Mouse (Mus musculus): ENCODE measurements around the gene Fam135a. TPM values are rescaled to one million over a fixed set of nuclear protein-coding genes. Genes with fewer than 3 reads are reported as not detected.

The Fam135a gene
- total and polyA plus RNA-seq, 2 experiments = 6.7 to 20.1 TPM

GRCm38 (mm10) chr1:23968027-23968725, 132.0 kb downstream of the Fam135a start:
- no peaks in the 10 kb centered on the region for H3K79me2 ChIP-seq (ENCODE audit: control insufficient read depth, insufficient read depth, low read length)
- H3K4me3 ChIP-seq (ENCODE audit: insufficient read depth, low read depth, low read length) = no peak overlapping the region
- H3K27me3 ChIP-seq (ENCODE audit: control insufficient read depth, insufficient read depth, low read length) = no peaks in the 10 kb centered on the region
- TF ChIP-seq POLR2A (IDR thresholded peaks at IDR 0.05; ENCODE audit: extremely low read depth, insufficient read depth, low read length) (no peak), CTCF (IDR thresholded peaks at IDR 0.05; ENCODE audit: low read depth, low read length) (no peak)
- H3K9ac ChIP-seq (ENCODE audit: low read depth, low read length) = no peak overlapping the region
- H3K36me3 ChIP-seq (ENCODE audit: control insufficient read depth, insufficient read depth, low read length) = no peaks in the 10 kb centered on the region
- 88% methylated on average over 9 of the region's 9 CpGs for WGBS
- H3K4me1 ChIP-seq (ENCODE audit: control insufficient read depth, insufficient read depth, low read length) = no peaks in the 10 kb centered on the region
- no peak overlapping the region for H3K27ac ChIP-seq (replicated peaks; ENCODE audit: insufficient read depth, low read depth, low read length)
- DNase-seq (ENCODE audit: extremely low read depth, low read depth, low spot score) = no peak

- H3K27ac ChIP-seq (replicated peaks; ENCODE audit: insufficient read depth, low read depth, low read length) = no peak overlapping the region
- no peak for DNase-seq (ENCODE audit: extremely low read depth, low read depth, low spot score)
Observed at GRCm38 (mm10) chr1:23966226-23966625, 133.9 kb downstream of the Fam135a start.

More at GRCm38 (mm10) chr1:23966226-23966625, 133.9 kb downstream of the Fam135a start:
- H3K4me3 ChIP-seq (ENCODE audit: insufficient read depth, low read depth, low read length) = no peak overlapping the region
- H3K4me1 ChIP-seq (ENCODE audit: control insufficient read depth, insufficient read depth, low read length) = no peaks in the 10 kb centered on the region
- no peak overlapping the region for H3K9ac ChIP-seq (ENCODE audit: low read depth, low read length)
- 66% methylated on average over 1 of the region's 1 CpGs for WGBS
- H3K27me3 ChIP-seq (ENCODE audit: control insufficient read depth, insufficient read depth, low read length) = no peaks in the 10 kb centered on the region
- H3K79me2 ChIP-seq (ENCODE audit: control insufficient read depth, insufficient read depth, low read length) = no peaks in the 10 kb centered on the region
- no peaks in the 10 kb centered on the region for H3K36me3 ChIP-seq (ENCODE audit: control insufficient read depth, insufficient read depth, low read length)
- TF ChIP-seq POLR2A (IDR thresholded peaks at IDR 0.05; ENCODE audit: extremely low read depth, insufficient read depth, low read length) = no peak
- TF ChIP-seq CTCF (IDR thresholded peaks at IDR 0.05; ENCODE audit: low read depth, low read length) = no peak

Other genes starting within 250 kb of the Fam135a start
- gene Smap1, start 178.0 kb downstream of the Fam135a start, total RNA-seq (2014; rRNA removed) = 11.2 and 18.4 TPM in 2 replicates
- 14.4 and 19.1 TPM in 2 replicates for gene Smap1, start 178.0 kb downstream of the Fam135a start, polyA plus RNA-seq (2012; rRNA removed)
- gene Sdhaf4, start 94.7 kb downstream of the Fam135a start, total RNA-seq (2014; rRNA removed) = 47.4 and 53.3 TPM in 2 replicates
- gene Sdhaf4, start 94.7 kb downstream of the Fam135a start, polyA plus RNA-seq (2012; rRNA removed) = 8.9 and 10.5 TPM in 2 replicates
- not detected in 2 replicates for gene Col9a1, start 77.3 kb upstream of the Fam135a start, total RNA-seq (2014; rRNA removed)
- gene Col9a1, start 77.3 kb upstream of the Fam135a start, polyA plus RNA-seq (2012; rRNA removed) = not detected in 2 replicates